Mouse (Mus musculus) CD8-positive naive resting alpha-beta T cell, adult 57 days (primary cell): ENCODE data around the gene Vamp4. TPM values are rescaled to one million over a fixed set of nuclear protein-coding genes. Genes with fewer than 3 reads are reported as not detected.

Experiments used
- total RNA-seq: library from RNA; stranded (reverse); gene quantifications from one replicate; pipeline ENCODE4 v1.2.4, GENCODE M21; 2023

Vamp4 gene
- total RNA-seq = 53.9 TPM

DNA sequence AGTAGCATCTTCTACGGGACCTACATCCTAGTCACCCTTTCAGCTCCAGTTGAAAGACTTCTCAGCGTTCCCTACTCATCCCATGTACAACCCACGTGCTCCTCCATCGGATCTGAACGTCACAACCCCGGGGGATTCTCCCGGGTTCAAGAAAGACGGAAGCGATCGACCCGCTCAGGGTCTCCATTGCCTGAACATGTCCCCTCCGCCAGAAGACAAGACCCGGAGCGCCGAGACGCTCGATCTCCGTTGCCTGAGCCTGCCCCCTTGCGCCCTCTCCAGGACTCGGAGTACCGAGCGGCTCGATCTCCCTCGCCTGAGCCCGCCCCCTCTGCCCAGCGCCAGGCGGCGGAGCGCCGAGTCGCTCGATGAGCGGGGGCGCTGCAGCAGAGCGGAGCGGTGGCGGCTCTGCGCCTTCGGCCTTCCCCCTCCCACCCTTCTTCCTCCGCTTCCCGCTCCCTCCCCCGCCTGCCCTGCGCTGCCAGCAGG, at the start of gene Vamp4:
TSS of gene Vamp4 (plus strand) at position 256 of the 489 bp plus-strand sequence.

DNA sequence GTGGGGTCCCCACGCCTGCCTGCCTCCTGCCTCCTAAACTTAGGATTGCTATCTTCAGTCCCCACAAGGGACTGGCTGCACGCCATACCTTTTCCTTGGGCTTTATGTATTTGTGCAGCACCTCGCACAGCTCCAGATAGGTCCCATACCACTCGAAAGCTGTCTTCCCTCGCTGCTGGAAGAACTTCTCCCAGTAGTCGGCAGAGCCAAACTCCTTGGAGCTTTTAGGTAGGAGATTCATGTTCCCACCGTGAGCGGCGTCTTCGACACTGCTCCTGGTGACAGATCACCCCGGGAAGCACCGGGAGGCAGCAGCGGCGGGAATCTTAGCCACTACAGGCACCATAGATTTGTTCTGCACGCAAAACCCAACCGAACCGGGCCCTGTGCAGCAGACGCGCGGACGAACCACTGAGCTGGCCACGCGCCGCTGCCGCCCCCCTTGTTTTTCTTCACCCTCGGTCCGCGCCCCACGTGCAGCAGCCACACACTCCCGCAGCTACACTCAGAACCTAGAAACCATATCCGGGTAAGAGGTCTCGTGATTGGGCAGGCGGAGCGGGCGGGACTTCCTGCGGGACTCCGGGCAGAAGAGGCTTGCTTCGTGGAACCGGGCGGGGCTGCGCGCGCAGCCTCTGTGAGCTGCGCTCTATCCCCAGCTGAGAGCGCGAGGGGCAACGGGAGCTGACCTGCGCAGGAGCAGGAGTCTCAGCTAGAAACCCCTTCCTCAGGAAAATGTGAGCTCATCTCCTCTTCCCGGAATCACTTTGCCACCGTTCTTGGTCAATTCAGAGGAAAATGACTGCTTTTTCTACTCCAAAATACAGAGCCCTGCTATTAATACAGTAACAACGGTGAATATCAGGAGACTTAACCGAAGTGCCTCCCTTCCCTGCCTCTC, 22.0 kb upstream of the Vamp4 start, which contains the start of gene Mettl13:
TSS of gene Mettl13 (minus strand) at position 536 of the 901 bp plus-strand sequence.

DNA sequence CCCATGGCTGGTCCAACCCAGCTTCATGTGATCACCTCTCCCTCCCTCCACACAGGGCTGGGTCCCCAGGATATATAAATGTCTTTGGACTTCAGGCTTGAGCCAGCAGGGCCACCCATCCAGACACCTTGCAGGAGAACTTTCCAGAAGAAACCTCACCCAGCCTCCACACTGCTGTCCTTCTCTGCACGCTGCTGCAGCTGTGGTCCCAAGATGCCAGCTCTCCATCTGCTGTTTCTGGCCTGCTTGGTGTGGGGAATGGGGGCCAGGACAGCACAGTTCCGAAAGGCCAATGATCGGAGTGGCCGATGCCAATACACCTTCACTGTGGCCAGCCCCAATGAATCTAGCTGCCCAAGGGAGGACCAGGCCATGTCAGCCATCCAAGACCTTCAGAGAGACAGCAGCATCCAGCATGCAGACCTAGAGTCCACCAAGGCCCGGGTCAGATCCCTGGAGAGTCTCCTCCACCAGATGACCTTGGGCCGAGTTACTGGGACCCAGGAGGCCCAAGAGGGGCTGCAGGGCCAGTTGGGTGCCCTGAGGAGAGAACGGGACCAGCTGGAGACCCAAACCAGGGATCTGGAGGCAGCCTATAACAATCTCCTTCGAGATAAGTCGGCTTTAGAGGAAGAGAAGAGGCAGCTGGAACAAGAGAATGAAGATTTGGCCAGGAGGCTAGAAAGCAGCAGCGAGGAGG, 68.9 kb downstream of the Vamp4 start, which contains the start of gene Myoc:
TSS of gene Myoc (plus strand) at position 105 of the 700 bp plus-strand sequence.

Other genes starting within 250 kb of the Vamp4 start
- gene Dnm3, start 92.5 kb upstream of the Vamp4 start, total RNA-seq = 0.28 TPM
- 14.6 TPM for gene Mettl13, start 22.0 kb upstream of the Vamp4 start, total RNA-seq
- gene Myoc, start 68.6 kb downstream of the Vamp4 start, total RNA-seq = not detected
- not detected for gene Myocos, start 87.7 kb downstream of the Vamp4 start, total RNA-seq
- 501 TPM for gene Prrc2c, start 170.0 kb downstream of the Vamp4 start, total RNA-seq
- not detected for gene Fmo4, start 243.5 kb downstream of the Vamp4 start, total RNA-seq